Mouse (Mus musculus) brain, adult 2 months (tissue): ENCODE results near the gene Vax1.
A peak's percentile ranks its signal among the peaks of the same experiment; 100 is the strongest.

Source experiments
- DNase-seq: peaks from one replicate; pipeline ENCODE4 v3.0.0; 2011; ENCODE audit warnings: low read depth, low spot score

Gene Vax1

GRCm38 (mm10) chr19:59169143-59169935 is 517 bp downstream of the Vax1 start:
- DNase-seq: no peak

GRCm38 (mm10) chr19:59168386-59168905 is 1.4 kb downstream of the Vax1 start:
- DNase-seq: no peak

GRCm38 (mm10) chr19:59167871-59168270 is 2.0 kb downstream of the Vax1 start:
- DNase-seq: no peak

- no peak for DNase-seq
Measured at GRCm38 (mm10) chr19:59166879-59167278, 3.0 kb downstream of the Vax1 start.

GRCm38 (mm10) chr19:59166311-59166761 is 3.5 kb downstream of the Vax1 start:
- DNase-seq: peak; percentile 36

DNA sequence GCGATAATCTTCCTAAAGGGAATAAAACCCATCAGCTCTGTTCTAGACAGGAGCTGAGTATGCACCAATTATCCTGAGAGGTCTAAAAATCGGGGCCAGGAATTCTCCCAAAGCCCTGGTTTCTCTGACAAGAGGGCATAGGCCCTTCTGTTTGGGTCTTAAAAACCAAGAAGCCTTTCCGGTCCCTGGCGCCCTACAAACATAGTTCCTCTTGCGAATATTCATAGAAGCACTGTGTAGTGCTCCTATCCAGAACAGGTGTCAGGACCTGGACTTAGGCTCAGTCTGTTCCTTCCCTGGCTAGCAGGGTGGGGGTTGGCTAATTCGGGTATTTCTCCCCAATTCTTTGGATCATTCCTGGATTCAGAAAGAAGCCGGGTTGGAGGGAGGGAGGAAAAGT is 4.3 kb downstream of the Vax1 start:
- no peak for DNase-seq

GRCm38 (mm10) chr19:59164896-59165560 is 4.8 kb downstream of the Vax1 start:
- no peak for DNase-seq

DNA sequence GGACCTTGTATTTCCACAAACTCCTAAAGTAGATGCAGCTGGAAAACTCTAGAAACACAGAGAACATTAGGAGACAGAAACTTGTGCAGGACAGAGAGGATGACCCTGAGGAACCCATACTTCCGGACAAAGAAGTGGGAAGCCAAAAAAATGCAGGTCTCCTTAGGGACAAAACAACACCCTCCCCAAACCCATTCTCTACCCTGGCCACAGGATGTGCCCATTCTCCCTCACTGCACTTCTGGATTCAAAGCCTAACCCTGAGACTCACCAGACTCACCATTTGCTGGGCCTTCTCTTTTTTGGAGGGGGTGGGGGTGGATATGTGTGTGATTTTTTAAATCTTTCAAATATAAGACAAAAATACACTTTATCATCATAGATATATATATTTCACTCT is 5.7 kb downstream of the Vax1 start:
- DNase-seq: no peak

GRCm38 (mm10) chr19:59156702-59157101 is 13.2 kb downstream of the Vax1 start:
- DNase-seq: no peak

DNA sequence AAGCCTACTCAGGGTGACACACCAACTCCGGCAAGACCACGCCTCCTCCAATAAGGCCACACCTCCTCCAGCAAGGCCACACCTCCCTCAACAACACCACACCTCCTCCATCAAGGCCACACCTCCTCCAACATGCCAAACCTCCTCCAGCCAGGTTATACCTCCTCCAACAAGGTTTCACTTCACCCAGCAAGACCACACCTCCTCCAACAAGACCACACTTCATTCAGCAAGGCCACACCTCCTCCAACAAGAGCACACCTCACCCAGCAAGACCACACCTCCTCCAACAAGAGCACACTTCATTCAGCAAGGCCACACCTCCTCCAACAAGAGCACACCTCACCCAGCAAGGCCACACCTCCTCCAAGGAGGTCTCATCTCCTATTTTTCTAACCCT is 15.7 kb downstream of the Vax1 start:
- no peak for DNase-seq

- DNase-seq: peak; percentile 84
Measured at GRCm38 (mm10) chr19:59145492-59146140, 24.2 kb downstream of the Vax1 start.

GRCm38 (mm10) chr19:59145064-59145463 is 24.8 kb downstream of the Vax1 start:
- peak; percentile 69 for DNase-seq

DNA sequence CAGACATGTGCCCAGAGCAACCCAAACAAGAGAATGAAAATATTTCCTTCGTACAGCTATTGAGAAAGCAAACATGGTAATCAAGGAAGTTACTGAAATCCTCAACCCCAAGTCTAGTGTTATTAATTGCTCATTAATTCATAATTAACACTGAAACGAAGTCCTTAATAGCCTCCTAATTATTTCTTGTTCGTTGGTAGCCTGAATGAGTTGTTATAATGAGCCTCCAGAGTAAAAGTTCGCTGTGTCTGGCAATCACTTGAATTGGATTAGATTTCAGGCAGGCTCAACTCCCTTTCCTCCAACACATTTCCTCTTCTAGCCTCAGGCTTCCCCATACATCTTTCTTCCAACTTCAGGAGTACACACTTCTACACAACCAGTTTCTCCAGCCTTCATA is 27.6 kb downstream of the Vax1 start:
- no peak for DNase-seq

DNA sequence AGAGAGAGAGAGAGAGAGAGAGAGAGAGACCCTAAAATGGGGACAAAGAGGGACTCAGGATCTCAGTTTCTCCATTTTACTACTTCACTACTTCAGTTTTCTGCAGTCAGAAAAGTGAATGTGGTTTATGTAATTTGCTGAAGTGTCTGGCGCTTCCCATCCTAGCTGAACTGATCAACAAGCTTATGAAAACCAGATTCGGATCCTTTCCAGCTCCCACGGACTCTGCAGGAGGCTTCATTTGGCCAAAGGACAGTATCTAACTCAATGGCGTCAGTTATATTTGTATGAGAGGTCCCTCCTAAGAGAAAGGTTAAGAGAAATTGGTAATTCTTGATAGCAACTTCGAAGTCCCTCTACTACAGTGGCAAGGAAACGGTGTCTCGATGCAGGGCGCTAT is 34.5 kb downstream of the Vax1 start:
- no peak for DNase-seq

DNA sequence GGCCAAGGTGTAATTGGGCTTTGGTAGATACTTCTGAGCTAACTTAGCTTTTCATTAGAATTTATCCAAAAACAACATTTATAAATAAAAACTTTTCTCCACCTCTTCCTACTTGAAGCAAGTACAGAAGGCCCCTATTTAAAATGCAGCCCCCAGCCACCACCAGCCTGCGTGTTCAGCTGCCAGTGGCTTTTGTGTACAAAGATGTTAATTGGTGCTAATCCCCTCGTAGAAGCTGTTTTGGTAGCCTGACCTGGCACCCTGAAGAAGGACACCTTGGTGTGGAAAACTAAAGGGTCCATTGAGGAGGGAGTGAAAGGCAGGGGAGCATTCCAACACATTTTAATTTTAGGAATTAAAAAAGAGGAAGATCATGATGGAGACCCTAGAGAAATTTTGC is 34.9 kb downstream of the Vax1 start:
- DNase-seq: no peak

GRCm38 (mm10) chr19:59133202-59133601 is 36.7 kb downstream of the Vax1 start:
- peak; percentile 37 for DNase-seq

DNA sequence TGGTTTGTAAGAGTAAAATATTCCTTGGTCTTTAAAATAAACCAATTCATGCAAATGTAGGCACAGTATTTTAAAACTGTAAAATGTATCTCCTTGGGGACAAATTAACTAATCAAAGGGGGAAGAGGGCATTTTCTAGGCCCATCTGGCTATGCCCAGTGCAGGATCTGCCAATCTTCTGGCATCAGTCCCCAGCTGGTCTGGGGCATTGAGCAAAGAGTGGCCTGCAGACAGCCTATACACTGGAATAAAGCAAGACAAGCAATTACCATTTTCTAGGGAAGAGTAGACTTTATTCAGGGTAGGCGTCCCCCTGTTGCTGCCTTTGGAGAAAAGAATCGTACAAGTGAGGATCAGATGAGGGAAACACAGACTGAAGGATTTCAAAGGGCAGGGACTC is 40.2 kb downstream of the Vax1 start:
- no peak for DNase-seq

- peak; percentile 6 for DNase-seq
Measured at GRCm38 (mm10) chr19:59128531-59129204, 41.2 kb downstream of the Vax1 start.

- DNase-seq: no peak
Measured at GRCm38 (mm10) chr19:59127424-59127823, 42.4 kb downstream of the Vax1 start.
